Mouse (Mus musculus): Measurements from ENCODE around the gene Galnt2.

Gene Galnt2

DNA sequence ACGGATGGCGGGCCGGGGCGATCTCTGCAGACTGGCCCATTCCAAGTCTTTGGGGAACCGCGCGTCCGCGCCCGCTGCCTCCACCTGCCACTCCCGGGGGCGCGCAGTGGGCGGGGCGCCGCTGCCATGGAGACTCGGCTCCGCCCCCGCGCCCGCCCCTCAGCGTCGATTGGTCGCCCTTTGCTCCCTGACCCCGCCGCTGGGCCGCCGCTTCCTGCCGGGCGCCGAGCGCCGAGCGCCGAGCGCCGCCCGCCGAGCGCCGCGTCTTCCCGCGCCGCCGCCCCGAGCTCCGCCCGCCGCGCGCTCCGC is at the start of gene Galnt2:
Gene Galnt2 (plus strand): TSS at position 216 of the 309 bp plus-strand sequence.
- DNase-seq (ENCODE audit: low spot score in 2 of 2): peak; percentile 78 to 88

DNA sequence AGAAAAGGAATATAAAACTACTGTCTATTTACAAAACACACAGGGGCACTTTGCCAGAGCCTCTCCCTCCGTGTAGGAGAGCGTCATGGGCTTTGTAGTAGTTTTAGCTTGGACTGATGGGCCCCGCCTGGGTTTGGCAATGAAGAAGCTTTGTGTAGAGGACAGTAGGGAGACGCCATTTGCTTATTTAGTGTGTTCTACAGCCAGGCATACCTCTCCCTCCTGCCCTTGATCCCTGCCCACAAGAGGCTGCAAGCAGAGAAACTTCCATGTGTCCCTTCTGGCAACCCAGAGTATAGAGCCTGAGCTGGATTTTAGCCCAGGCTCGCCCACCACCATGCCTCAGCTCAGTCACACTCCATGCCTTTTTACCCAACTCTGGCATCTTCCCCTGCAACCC is 49.4 kb upstream of the Galnt2 start:
- no peak for DNase-seq (ENCODE audit: low spot score in 2 of 2)

DNA sequence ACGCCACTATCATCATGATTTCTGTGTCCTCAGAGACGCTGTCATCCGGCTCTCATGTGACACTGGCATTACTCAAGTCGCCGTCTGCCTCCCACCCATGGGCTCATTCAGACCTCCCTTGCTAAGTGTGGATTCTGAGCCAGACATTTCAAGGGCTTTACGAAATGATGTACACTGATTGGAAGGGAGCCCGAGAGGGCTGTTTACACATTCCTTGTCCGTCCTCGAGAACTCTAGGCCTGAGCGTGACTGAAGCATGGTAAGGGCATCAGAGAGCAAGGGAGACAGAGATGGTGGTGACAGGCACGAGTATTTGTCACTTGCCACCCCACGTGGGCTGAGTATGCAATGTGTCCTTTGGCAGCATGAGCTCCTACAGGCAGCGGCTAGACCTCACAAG is 49.0 kb upstream of the Galnt2 start:
- DNase-seq (ENCODE audit: low spot score in 2 of 2): peak in 1 of 2 experiments; percentile 44

DNA sequence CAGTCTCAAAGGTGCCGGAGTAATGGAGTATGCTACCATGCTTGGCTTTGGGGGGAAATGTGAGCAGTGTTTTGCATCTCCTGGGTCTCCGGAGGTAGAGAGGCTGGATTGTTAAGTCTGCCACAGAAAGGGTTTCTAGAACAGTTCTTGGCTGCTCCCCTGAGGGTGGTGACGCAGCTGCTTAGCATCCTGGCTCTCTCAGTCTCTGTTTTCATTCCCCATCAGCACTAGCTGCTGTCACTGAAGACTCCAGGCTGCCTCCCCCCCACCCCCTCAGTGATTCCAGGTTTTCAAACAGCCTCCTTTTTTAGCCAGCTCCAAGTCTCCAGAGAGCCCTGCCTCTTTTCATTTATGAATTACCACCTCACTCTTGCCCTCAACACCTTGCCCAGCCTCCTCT is 47.1 kb upstream of the Galnt2 start:
- no peak for DNase-seq (ENCODE audit: low spot score in 2 of 2)

DNA sequence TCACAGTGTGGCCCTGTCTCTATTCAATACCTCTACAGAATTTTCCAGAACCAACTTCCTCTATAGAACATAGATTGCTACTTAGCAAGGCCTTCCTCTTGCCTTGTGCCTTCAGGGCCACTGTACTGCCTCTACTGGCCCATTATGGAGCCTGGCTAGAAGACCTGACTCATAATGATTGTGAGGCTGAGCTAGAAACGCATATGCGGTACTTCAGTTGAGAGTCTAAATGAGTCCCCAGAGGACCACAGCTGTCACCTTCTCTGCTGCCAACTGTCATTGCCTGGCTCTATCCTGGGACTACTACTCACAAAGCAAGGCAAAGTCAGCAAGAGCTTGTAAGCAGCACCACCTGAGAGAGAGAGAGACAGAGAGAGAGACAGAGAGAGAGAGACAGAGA is 46.7 kb upstream of the Galnt2 start:
- no peak for DNase-seq (ENCODE audit: low spot score in 2 of 2)

DNA sequence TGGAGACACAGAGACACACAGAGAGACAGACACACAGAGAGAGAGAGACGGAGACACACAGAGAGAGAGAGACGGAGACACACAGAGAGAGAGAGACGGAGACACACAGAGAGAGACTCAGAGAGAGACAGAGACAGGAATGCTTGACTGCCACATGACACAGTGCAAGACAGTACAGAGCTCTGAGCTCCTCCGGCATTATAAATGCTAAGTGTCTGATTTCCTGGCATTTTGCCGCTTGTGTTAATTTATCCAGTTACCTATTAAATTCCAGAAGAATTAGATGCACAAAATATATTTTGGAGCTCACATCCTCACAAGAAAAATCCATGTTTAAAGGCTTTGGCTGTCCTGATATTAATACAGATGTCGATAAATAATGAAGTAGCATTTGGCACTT is 46.1 kb upstream of the Galnt2 start:
- DNase-seq (ENCODE audit: low spot score in 2 of 2): no peak

DNA sequence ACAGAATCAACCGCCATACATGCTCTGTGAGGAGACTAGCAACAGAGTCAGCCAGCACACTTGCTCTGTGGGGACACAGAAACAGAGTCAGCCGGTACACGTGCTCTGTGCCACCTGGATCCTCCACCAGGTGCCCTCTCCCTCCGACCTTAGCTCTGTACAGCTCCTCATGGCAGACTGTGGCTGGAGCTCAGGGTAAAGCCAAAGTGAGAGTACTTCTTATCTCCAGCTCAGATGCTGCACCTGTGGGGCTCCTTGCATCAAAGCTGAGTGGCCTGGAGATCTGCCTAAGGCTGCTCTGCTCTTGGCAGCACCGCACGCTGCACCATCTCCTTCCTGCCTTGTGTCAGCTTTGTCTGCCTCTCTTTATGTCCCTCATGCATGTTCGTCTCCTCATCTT is 40.8 kb upstream of the Galnt2 start:
- no peak for DNase-seq (ENCODE audit: low spot score in 2 of 2)

DNA sequence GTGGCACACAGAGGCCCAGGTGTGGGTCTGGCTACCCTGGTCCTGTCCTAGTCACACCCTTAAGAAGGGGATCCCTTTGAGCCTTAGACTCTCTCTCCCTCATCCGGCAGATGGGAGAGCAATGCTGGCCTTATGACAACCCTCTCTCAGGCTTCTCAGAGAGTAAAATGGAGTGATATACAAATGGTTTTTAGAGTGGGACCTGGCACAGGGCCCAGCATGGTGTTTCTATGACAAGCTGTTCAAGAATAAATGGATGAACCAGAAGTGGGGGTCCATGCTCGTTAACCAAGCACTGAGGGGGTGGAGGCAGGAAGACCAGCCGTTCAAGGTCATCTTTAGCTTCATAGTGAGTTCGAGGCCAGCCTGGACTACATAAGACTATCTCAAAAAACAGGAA is 38.9 kb upstream of the Galnt2 start:
- DNase-seq (ENCODE audit: low spot score in 2 of 2): no peak

DNA sequence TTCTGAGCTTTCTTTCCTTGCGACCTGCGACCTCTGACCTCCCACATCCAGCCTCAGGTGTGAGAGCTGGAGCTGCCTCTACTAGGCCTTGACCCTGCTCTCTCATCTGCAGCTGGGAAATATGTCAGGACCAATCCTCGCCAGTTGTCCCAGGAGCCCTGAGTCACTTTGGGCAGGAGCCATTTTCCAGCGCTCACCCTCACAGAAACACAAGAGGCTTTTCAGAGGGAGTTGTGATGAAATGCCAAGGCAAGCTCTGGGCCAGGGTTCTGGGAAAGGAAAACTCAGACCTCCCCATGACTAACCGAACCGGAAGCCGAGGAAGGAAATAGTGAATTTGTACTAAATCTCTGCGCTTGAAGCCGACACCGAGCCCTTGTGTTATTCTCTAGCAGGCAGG is 38.2 kb upstream of the Galnt2 start:
- DNase-seq (ENCODE audit: low spot score in 2 of 2): peak in 1 of 2 experiments; percentile 60

DNA sequence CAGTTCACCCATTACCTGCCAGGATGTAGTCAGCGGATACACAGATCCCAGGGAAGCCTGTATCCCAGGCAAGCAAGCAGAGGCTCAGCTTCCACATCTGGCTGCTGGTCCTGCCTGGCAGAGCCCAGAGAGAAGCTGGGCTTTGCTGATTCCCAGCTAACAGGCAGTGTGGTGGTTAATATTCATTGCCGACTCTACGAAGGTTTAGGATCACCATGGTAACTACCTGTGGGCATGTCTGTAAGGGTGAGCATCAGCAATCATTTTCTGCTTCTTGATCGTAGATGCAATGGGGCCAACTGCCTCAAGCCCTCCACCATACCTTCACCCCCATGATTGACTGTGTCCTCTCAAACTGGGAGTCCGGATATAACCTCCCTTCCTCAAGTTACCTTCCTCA is 37.2 kb upstream of the Galnt2 start:
- no peak for DNase-seq (ENCODE audit: low spot score in 2 of 2)

DNA sequence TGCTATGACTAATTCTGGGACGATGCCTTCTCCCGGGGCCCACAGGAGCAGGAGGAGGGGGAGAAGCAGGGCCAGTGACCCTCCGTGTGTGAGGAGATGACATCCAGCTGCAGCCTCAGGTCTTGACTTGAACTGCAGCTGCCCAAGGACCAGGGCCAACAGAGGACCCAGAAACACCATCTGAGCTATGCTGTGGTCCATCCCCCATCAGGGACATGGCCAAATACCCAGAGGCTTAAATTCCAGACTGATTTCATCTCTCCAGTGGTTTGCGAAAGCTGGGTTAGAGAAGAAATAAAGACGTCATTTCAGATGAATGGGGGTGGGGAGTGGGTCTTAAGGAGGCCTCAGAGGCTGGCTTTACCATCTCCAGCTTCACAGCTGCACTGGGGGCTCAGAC is 35.0 kb upstream of the Galnt2 start:
- DNase-seq (ENCODE audit: low spot score in 2 of 2): peak in 1 of 2 experiments; percentile 36

DNA sequence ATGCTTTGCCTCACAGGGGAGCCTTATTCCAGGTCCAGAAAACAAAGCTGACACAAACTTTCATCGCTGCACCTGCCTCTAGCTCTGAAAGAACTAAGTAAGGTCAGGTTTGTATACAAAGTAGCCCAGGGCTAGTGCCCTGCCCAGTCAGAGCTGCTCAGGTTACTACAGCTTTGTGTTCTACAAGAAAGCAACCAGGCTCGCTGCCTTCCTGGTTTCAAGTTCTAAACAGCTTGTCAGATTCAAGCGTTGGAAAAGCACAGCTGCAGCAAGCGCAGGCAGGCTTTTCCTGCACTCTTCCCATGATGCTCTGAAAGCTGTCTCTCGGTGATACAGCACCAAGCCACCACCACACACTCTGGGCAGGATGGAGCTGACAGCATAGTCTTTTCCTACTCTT is 34.4 kb upstream of the Galnt2 start:
- no peak for DNase-seq (ENCODE audit: low spot score in 2 of 2)

DNA sequence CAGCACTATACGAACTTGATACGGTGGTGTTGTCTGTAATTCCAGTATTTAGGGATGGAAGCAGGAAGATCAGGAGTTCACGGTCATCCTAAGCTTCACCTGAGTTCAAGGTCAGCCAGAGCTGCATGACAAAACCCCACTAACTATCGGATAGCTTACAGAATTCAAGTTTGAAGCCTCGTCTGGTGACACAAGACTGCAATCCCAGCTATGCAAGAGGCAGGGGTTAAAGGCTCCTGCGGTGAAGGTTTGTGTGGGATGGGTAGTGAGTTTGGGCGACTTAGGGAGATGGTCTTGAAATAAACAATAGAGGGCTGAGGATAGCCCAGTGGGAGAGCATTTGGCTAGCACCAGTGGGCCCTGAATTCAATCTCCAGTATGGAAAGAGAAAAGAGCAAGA is 33.0 kb upstream of the Galnt2 start:
- DNase-seq (ENCODE audit: low spot score in 2 of 2): no peak

DNA sequence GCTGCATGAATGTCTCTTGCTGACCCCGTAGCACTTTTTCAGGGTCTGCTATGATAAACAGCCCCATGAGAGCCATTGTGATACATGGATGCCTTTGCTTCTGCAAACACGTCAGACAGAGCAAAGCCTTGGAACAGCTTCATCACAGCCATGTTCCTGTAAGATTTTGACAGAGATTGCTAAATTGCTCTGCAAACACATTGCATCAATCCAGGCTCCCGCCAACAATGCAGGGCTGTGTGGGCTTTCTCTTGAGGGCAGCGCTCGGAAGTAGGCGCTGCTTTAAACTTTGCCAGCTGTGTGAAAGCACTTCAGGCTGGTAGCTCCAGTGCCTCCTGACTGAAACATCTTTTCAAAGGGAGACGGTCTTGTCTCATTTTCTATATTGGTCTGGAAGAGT is 30.8 kb upstream of the Galnt2 start:
- peak in 1 of 2 experiments; percentile 51 for DNase-seq (ENCODE audit: low spot score in 2 of 2)

DNA sequence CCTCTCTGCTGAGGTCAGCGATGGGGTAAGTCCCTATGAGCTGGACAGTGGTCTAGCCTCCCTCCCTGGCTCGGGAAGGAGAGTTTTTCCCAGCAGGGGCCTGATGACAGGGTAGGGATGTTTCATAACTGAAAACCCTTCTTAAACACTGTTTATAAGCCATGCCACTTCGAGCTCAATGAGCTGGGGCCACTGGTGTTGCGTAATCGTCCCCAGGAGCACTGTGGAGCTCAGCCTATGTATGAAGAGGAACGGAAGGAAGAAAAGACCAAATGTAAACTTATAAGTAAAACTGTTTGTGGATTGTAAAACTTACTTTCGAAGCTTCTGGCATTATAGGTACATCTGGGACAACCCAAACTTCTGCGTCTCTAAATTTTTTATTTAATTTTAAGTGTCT is 29.5 kb upstream of the Galnt2 start:
- DNase-seq (ENCODE audit: low spot score in 2 of 2): peak in 1 of 2 experiments; percentile 35

DNA sequence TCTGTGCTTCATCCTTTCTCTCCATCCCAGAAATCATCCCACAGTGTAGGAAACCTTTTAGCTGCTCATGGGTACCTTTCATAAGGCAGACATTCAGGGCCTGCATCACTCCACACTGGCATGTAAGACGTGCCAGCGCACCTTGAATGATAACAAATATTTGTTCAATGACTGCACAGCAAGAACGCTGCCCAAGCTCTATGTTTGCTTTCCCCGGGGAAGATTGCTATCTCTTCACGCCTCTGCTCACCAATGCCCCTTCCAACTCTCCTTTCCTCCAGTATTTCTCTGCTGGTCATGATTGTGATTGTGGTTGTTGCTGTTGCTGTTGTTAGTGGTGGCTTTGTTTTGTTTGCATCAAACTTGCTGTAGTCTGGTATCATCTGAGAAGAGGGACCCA is 28.3 kb upstream of the Galnt2 start:
- peak; percentile 49 to 55 for DNase-seq (ENCODE audit: low spot score in 2 of 2)

DNA sequence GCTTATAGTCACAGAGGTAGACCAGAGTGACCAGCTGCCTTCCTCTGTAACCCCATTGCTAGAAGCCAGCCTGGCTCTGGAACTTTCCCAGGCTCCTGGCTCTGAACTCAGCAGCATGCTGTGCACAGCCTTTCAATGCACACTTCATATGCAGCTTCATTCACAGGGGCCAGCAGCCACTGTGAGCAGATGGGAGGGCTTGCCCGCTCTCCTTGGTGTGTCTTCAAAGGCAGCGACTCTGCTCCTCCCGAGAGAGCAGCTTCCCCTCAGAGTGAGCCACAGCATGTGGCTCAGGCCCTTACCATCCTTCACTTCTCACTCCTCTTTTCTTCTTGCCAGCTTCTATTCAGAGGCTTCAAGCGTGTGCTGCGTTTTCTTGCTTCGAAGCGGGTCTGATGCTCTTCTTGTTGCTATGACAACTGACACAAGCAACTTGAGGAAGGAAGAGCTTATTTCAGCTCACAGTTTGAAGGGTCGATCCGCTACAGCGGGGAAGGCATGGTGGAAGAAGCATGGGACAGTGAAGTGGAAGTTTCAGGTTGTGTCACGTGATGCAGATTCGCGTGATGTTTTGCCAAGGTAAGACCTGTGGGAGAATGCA is 27.1 kb upstream of the Galnt2 start:
- DNase-seq (ENCODE audit: low spot score in 2 of 2): no peak

DNA sequence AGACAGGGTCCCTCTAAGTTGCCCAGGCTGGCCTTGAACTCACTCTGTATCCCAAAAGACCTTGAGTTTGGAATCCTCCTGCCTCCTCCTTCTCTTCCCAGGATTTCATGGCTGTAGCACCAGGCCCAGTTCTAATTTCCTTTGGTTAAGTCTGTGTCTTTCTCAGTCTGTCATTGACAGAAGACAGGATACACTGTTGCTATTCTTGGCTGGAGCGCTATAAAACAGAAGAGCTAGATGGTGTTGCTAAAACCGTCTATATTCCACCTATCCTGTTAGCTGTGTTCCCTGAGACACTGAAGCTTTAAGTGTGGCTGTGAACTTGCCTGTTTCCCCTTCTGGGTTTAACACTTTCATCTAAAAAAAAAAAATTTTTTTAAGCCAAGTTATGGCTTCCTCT is 19.0 kb upstream of the Galnt2 start:
- DNase-seq (ENCODE audit: low spot score in 2 of 2): no peak

DNA sequence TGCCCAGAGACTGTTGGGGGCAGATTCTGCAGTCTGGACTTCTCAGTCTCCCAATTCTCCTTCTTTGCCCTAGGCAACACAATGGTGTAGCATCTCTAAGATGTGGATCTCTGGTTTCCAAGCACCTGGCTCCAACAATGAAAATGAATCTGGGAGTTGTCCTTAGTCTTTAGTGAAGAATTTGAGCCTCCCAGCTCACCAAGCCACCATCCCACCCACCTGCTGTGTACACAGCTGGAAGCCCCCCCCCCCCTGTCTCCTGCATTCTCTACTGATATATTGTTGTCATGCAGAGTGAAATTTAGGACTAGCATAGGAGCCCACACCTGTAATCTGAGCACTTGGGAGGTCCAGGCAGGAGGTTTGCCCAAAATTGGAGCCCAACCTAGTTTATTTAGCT is 14.2 kb upstream of the Galnt2 start:
- DNase-seq (ENCODE audit: low spot score in 2 of 2): no peak

DNA sequence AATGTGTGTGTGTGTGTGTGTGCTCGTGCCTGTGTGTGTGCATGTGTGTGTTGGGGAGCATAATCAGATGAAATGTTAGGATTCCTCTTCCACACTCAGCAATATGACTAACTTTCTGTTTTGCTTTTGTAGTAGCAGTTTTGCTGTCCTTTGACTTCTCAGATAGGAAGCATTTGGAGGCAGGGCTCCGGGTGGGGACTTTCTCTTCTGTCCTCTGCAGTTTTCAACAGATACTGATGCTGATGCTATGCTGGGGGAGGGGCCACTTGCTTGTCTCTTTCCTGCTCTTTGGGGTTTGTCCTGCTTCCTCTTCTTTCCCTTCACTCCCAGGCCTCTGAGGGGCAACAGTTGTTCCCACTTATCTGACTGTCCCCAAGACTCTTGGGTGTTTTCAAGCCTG is 1.3 kb upstream of the Galnt2 start:
- no peak for DNase-seq (ENCODE audit: low spot score in 2 of 2)

DNA sequence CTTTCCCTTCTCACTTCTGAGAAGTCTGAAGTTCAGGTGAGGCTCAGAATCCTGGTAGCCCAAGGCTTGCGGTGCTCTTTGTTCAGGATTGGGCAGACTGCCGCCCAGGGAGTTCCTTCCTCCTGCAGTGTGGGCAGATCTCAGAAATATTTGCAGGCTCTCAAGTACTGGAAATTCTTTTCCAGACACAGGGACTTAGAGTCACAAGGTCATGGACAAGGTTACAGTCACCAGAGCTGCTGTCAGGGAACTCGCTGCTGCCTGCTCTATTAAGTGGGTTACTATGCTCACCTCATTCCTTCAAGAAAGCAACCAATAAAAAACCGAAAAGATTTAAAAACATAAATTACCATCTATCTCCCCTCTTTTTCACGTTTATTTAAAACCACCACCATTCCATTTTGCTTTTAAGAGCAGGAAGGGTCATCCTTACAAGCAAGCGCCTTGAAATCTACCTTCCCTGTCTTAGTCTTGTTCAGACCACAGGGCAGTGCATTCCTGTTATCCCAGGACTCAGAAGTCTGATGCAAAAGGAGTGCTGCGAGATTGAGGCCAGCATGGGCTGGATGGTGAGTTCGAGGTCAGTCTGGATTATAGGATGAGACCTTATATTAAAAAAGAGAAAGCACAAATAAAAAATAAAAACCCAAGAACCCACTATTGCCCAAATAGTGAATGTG is 555 bp upstream of the Galnt2 start:
- DNase-seq (ENCODE audit: low spot score in 2 of 2): no peak

DNA sequence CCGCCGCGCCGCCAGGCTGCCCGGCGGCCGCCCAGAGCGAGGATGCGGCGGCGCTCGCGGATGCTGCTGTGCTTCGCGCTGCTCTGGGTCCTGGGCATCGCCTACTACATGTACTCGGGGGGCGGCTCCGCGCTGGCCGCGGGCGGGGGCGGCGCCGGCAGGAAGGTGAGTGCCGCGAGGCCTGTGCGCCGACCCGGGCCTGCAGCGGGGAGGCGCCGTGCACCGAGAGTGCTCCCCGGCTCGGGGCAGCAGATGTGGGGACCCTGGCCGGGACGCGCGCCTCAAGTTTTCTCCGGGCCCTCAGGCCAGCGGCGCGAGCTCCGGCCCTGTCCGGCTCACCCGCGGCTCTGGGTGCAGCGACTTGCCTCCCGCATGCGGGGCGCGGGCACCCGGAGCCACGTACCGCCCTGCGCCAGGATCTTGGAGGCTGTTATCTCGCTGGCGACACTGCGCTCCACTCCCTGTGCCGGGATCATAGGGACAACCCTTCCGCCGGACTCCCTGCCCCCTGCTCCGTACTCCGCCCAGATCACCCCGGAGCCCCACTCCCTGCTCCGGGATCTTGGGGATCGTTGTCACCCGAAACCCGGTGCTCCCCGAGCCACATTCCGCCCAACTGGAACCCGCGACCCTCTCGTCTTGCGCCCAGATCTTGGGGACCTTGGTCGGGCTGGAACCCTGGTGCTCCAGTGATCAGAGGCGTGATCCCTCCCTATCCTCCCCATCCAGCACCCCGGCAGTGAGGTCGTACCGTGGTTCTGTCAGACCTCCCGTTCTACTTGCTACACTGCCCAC is 491 bp downstream of the Galnt2 start:
- peak in 1 of 2 experiments; percentile 48 for DNase-seq (ENCODE audit: low spot score in 2 of 2)

DNA sequence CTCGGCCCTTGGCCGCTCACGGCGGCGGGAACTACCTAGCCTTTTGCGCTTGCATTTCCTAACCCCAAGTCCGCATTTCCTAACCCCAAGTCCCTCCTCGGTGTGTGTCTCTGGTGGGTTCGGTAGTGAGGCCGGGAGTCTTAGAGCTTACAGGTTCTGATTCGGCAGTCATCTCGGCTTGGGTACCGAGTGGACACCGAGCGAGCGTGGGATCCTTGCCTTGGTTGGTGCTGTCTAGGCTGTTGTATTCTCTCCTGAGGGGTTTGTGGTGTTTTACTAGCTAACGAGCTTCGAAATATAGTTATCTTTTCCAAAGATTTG is 1.0 kb downstream of the Galnt2 start:
- no peak for DNase-seq (ENCODE audit: low spot score in 2 of 2)
